Mouse (Mus musculus) cerebellum, postnatal 4 days (tissue): ENCODE measurements at regions not wholly inside any gene's neighbourhood (a gene's known extent, or its start where the extent isn't known, plus 50 kb on each side); places are given as distances from the start of the nearest gene placed in this dataset.

Source experiments
- DNase-seq, 2 experiments: peaks; one replicate each; pipeline ENCODE4 v3.0.0; 2022; ENCODE audit warnings: low spot score in 2 of 2, mixed read lengths in 1 of 2

DNA sequence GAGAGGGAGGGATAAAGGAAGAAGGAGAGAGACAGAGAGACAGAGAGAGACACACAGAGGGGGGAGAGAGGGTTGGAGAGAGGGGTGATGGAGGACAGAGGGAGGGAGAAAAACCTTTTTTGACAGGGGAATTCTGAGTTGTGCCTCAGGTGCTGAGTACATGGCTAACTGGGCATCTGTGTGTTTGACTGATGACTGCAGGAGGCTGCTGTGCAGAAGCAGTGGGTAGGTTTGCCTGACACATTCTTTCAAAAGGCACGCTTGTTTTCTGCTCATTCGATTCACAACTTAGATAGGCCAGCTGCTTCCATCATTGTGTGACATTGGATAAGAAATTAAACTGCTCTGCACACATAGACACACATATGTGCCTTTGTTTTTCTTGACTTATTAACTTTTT lies 150.7 kb upstream of the Rgmb start:
- no peak for DNase-seq

DNA sequence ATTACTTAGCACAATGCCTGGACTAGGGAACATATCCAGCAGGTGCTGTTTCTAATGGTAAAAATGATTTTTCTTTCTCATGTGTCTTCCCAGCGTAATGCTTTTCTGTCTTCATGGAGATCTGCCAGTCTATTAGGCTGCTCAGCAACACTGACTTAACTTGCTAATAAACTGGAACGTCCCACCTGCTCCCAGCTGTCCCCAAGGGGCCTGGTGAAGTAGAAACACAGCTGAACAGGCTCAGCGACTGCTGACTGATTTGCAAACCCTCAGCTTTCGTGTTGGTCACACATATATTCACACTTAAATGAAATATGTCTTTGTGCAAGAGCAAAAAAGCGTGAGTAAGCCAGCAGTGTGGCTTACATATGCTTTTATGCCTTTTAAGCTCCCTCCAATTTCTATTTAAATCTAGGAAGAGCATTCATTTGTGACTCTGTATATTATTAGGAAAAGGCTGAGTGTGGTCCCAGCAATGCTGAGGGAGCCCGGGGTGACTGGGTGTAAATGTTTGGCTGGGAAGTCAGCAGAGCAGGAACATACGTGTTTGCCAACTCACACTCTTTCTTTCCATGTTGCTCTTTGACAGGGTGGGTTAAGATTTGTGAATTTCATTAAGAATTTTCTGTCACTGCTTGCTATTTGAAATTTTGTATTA lies 146.7 kb upstream of the Rgmb start:
- DNase-seq, result peak in 1 of 2 experiments; percentile 47

DNA sequence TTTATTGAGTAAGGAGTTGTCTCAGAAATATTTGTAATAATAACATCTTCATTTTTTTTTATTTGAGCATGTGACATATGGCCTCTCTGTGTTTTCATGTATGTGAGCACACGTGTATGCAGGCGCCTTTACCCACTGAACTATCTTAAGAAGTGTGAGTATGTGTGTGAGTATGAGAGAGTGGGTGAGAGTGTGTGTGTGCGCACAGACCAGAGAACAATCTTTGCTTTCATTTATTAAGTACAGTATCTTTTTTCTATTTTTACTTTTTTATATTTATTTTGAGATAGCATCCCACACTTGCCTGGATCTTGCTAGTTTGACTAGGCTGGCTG lies 140.5 kb upstream of the Rgmb start:
- DNase-seq, result no peak

DNA sequence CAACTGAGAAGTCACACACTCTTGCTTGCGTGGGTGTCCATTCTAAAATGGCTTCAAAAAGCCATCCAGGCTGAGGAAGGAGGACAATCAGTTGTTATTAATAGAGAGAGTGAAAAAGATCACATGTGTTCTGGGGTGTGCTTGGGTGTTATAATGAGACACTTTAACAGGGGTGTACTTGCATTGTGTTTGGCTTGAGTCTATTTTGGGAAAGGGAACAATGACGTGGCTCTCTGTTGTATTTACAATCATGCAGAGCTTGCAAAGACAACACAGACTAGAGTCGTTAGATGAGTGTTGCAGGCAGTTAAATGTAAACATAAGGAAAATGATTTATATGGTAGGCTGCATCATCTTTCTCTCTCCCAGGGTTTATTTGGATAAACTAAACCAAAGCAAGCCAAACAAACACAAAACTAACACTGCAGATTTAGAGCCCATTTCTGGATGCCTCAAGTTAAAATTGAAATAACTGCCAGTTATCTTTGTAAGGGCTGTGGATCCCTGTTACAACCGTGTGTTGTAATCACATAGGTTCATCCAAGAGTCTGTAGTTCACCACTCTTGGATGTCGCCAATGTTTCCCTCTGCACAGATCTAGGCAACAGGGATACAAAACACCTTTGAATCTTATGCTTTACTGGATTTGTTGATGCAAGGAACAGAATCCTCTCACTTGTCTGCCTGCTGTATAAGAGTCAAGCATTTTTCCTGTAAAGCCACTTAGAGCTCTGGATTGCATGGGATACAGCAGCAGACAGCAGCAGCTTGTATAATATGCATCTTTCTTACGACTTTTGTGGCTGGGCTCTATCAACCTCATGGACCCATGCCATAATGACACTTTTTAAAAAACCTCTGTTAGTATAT lies 139.9 kb upstream of the Rgmb start:
- no peak for DNase-seq

DNA sequence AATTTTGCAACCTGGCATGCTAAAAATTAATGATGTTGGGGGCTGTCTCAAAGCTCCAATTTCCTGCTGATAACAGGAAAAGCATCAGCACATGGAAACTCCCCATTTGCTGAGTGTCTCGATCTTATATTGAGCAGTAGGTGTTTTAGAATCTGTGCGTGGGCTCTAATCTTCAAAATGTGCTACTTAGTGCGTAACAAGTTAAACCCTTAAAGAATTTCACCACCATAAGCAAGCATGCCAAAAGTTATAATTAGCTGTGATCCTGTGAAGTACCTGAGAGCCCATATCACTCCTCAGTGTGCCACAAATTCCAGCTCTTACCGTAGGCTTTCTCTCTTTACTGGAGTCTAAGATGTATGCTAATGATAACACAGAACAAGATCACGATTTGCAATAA lies 137.5 kb upstream of the Rgmb start:
- DNase-seq, result no peak

DNA sequence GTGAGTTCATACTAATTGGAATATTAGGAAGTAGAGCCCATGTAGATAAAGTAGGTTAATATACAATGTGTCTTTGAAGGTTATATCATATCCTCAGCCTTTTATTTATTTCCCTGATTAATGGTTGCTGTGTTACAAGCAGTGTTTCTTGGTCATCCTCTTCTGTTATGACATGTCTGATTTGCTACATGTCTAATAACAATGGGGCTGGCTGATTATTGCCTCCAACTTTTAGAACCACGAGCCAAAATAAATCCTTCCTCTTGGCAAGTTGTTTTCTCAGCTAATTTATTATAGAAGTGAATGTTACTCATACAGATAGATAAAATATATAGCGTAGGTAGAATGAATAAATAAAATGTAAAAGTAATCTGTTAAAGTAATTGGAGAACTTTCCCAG lies 124.8 kb upstream of the Rgmb start:
- no peak for DNase-seq

DNA sequence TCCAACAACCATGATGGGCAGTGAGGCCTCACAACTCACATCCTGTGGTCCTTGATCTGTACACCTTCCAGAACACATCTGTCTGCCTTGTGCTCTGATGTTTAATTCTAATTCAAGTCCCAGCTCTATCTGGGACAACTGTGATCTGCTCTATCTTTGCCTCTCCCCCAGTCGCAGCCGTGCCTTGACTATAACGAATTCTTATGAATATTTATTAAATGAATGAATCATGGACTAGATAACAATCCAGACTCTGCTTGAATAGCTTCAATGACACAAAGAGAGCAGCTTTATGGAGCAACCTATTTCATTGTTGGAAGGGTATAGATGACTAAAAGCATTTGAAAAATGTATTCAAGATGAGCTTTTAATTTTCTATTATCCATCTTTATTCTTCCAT lies 120.8 kb upstream of the Rgmb start:
- DNase-seq, result no peak

DNA sequence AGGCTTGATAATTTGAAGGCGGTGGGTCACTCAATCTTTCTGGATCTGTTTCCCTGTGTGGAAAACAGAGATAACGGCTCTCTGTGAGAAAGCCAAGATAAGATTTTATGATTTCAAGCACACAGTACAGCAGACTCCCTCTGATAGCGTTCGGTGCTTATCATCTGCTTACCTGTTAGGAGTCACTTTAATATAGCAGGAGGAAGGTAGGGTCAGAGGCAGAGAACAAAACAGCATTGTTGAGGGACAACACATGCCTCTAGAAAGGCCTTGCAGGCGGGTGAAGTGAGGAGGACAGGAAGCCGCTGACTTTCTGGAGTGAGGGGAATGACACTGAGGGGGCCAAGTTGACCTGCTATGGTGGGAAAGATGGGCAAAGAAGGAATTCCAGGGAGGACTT lies 118.9 kb upstream of the Rgmb start:
- no peak for DNase-seq

DNA sequence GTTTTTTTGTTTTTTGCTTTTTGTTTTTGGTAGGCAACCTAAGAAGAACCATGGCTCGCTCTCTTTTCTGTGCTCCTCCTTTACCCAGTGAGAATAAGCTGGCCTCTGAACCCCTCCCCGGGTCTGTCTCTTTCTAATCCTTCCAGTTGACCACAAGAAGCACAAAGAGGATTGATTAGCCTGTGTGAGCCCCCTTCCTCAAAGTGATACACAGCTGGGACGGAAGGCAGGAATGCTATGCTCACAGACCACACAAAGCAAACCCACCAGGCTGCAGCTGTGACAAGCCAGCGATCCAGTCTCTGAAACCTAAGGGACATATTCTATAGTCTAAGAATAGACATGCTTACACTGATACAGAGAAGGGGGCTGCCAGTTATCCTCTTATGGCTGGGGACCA lies 111.5 kb upstream of the Rgmb start:
- DNase-seq, result no peak

DNA sequence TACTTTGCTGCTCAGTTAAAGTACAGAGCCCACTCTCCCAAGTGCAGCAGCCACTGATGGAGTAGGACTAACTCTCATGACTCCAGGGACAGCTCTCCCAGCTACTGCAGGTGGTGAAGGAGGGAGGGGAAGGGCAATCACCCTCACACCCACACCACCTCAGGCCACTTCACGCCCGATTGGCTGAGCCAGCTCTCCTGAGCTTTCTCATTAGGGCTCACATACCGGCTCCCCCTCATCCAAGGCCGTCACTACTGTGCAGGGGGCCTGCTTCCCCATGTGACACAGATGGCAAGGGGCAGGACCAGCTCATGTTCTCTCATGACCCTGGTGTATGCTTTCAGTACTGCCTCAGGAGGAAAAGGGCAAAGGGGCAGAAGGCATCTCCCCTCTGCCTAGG lies 87.8 kb upstream of the Rgmb start:
- DNase-seq, result no peak

DNA sequence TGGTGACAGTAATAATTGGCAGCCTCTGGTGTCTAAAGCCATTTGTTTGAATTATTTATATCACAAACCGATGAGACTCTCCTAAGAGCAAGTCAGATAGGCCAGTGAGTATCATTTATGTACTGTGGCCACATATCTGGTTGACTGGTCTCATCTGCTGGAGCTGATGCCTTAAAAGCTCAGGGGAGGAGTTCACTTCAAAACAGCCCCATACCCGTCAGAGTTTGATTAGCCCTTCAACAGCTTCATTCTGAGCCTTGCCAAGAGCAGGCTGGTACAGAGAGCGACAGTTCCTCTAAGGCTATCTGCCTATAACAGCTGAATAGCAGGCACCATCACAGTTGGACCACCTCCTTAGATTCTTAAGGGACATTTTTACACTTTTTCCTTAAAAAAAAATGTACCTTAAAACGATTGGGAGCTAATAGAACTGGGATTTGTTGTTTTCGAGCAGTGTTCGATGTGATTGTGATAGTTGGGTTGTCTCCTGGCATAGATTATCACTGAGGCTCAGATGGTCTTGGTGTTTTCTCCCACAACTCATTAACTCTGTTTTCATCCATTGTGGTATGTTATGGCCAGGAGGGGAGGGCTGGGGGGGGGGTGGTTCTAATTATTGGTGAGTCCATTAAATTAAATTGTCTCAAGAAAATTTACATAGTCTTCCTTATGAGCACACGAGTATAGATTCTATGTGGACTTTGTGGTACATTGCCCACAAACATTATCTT lies 68.0 kb upstream of the Rgmb start:
- no peak for DNase-seq

DNA sequence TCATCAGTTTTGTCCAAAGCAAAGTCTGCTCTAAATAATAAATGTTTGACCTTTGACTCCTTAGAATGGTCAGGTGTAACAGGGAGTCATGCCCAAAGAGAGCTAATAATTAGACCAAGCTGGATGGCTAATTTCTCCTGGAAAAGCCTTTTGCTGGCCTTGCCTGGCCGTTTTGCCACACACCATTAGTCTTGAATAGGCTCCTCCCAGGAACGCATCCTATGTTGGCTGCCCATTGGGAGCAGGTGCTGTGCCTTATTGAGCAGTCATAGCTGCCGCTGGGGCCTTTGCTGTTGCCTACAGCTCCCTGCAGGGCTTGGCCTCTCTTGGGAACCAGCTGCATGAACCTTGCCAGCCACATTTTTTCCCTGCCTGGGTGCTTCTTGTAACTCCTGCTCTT lies 65.1 kb upstream of the Rgmb start:
- DNase-seq, result peak in 1 of 2 experiments; percentile 13

DNA sequence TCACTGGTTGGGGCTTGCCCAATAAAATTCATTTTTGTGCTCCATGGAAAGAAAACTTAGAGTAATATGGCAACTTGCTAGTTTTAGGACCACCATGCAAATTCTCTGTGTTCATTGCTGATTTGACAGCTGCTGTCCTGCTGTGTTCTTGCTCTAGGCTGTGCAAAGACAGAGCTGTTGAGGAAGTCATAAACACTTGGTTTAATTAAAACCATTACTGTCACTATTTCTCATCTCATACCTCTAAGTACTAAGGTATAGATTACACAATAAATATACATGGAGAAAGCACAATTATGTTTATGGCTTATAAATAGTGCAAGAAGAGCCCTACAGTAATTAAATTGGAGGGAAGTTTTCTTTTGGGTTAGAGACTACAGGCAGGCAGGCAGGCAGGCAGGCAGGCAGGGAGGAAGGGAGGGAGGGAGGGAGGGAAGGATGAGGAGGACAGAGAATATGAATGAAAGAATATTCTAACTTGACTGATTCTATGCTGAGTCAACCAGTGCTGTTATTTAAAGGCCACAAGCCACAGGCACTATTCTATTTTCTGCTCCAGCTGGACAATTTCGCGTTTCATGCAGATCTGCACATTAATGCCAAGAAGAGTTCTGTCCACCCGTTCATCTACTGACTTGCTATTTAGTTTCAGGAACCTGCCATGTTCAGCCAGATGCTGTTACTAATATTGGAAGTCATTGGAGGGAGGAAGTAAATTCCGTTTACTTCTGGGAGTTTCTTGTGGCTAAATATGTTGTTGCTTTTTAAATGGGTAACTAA lies 61.2 kb upstream of the Rgmb start:
- DNase-seq, result no peak

DNA sequence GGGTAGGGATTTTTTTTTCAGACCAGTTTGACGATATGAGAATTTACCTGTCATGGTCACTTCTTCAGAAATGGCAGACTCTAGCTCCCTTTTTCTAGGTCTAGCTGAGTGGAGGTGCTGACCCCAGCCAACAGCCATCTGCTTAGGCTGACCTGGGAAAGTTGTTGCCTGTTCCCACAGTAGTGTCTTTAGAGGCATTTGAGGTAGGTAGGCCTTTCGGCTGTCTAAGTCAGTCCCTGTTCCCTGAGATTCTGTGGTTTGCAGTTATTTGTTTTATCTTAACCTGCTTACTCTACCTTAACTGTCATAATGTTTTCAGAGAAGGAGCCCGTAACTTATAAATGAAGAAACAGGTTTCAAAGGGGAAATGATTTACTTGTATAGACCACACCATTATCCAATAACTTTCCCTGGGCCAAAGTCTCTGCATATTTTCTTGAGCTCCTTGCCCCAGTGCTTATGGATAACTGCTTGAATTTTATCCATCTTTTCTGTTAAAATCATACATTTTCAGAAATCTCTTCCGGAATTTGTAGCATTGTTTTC lies 59.8 kb upstream of the Rgmb start:
- no peak for DNase-seq

DNA sequence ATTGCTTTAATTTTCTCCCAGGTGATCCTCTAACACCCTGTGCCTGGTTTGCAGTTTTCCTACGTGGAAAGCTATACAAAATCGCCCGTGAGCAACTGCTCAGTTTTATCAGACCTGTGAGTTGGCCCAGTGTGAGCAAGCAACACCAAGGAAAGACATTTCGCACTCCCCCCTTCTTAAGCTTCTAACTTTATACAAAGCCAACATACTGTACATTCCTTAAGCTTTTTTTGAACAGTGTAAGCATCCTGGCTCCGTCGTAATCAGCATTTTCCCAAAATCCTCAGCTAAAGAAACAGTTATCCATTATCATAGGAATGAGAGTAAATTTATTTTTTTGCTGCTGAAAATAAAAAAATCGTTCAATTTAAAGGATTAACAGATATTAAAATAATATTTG lies 52.0 kb upstream of the Rgmb start:
- no peak for DNase-seq

DNA sequence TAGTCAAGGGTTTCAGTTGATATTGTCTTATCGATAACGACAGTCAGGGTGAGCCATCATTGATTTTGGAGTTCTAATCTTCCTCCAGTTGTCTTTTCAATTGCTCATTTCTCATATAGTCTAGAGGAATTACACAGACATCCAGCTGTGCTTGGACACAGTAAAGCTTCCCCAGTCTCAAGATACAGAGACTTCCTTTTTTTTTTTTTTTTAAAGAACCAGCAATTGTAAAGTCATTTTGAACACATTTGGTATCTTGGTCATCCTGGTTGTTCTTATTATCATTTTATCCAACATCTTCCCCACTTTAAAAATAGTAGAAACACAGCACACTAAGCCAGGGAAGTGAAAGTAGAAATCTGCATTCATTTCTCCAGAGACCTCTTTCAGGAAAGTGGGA lies 51.4 kb upstream of the Rgmb start:
- no peak for DNase-seq
